Mouse (Mus musculus): ENCODE measurements around the gene Lamb1. TPM values are rescaled to one million over a fixed set of nuclear protein-coding genes. Genes with fewer than 3 reads are reported as not detected.

Lamb1 gene
- polyA plus RNA-seq, 1 experiment from 2014 or later: 42.6 TPM

DNA sequence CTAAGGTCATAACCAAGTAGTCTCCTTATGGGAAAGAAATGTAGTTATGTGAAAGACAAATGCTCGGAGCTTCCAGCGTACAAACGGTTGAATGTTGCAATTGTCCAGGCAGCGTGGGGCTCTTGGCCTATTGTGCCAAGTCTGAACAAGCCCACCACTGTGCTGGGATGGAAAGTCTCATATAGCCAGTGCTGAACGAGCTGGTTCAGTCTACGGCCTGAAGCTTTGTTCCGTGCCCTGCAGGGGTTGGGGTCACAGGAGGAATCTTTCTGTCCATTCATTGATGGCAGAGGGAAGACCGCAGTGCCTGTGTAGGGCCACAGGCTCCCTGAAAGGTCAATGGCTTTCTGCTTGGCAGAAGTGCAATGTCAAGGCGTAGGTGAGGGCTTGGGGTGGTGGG lies 45.7 kb downstream of the Lamb1 start:
- H3K27ac ChIP-seq (replicated peaks; ENCODE audit: low read depth, low read length): no peak overlapping the region

GRCm38 (mm10) chr12:31311671-31312265 lies 46.7 kb downstream of the Lamb1 start:
- no peaks in the 10 kb centered on the region for H3K27me3 ChIP-seq (ENCODE audit: control insufficient read depth, insufficient read depth, low read length)
- DNase-seq (ENCODE audit: low spot score) (no peak), ATAC-seq (replicated peaks; ENCODE audit: insufficient number of reproducible peaks, low FRiP score, low TSS enrichment, low read depth) (peak; percentile 21; the same call in 1 of the 2 replicates)
- WGBS: 88% methylated on average over 9 of the region's 9 CpGs
- H3K4me3 ChIP-seq (ENCODE audit: low read depth, low read length): no peak overlapping the region
- no peak overlapping the region for H3K4me2 ChIP-seq (ENCODE audit: low read depth, low read length)
- H3K36me3 ChIP-seq (replicated peaks; ENCODE audit: control insufficient read depth, insufficient read depth, low read depth, low read length): peaks cover 6% of the 10 kb centered on the region
- H3K4me1 ChIP-seq (ENCODE audit: control insufficient read depth, insufficient read depth, low read length): no peaks in the 10 kb centered on the region
- H3K9me3 ChIP-seq (replicated peaks; ENCODE audit: control insufficient read depth, low read length): no peaks in the 10 kb centered on the region
- H3K27ac ChIP-seq (replicated peaks; ENCODE audit: low read depth, low read length): no peak overlapping the region
- no peak overlapping the region for H3K9ac ChIP-seq (replicated peaks; ENCODE audit: low read length)

More for the DNA sequence above, 45.7 kb downstream of the Lamb1 start:
- peaks cover 6% of the 10 kb centered on the region for H3K36me3 ChIP-seq (replicated peaks; ENCODE audit: control insufficient read depth, insufficient read depth, low read depth, low read length)
- no peak overlapping the region for H3K9ac ChIP-seq (replicated peaks; ENCODE audit: low read length)
- no peak for DNase-seq (ENCODE audit: low spot score)
- WGBS: 31% methylated on average over 9 of the region's 9 CpGs
- H3K27me3 ChIP-seq (ENCODE audit: control insufficient read depth, insufficient read depth, low read length): no peaks in the 10 kb centered on the region
- no peak overlapping the region for H3K4me2 ChIP-seq (ENCODE audit: low read depth, low read length)
- H3K9me3 ChIP-seq (replicated peaks; ENCODE audit: control insufficient read depth, low read length): no peaks in the 10 kb centered on the region
- no peak overlapping the region for H3K4me3 ChIP-seq (ENCODE audit: low read depth, low read length)
- H3K4me1 ChIP-seq (ENCODE audit: control insufficient read depth, insufficient read depth, low read length): no peaks in the 10 kb centered on the region
- ATAC-seq (replicated peaks; ENCODE audit: insufficient number of reproducible peaks, low FRiP score, low TSS enrichment, low read depth): no peak; the same call in 1 of the 2 replicates

- Histone ChIP-seq H3K27ac (replicated peaks; ENCODE audit: low read depth, low read length) (no peak overlapping the region), H3K9ac (replicated peaks; ENCODE audit: low read length) (no peak overlapping the region), H3K4me3 (ENCODE audit: low read depth, low read length) (no peak overlapping the region), H3K9me3 (replicated peaks; ENCODE audit: control insufficient read depth, low read length) (no peaks in the 10 kb centered on the region), H3K36me3 (replicated peaks; ENCODE audit: control insufficient read depth, insufficient read depth, low read depth, low read length) (peaks cover 3% of the 10 kb centered on the region; the same call in 1 of the 2 replicates), H3K4me2 (ENCODE audit: low read depth, low read length) (no peak overlapping the region), H3K4me1 (ENCODE audit: control insufficient read depth, insufficient read depth, low read length) (no peaks in the 10 kb centered on the region), H3K27me3 (ENCODE audit: control insufficient read depth, insufficient read depth, low read length) (no peaks in the 10 kb centered on the region)
- 95% methylated on average over 5 of the region's 5 CpGs for WGBS
- DNase-seq (ENCODE audit: low spot score): no peak
- ATAC-seq (replicated peaks; ENCODE audit: insufficient number of reproducible peaks, low FRiP score, low TSS enrichment, low read depth): no peak
These were observed 47.2 kb downstream of the Lamb1 start for GRCm38 (mm10) chr12:31312281-31312680.

GRCm38 (mm10) chr12:31313136-31313535 lies 48.1 kb downstream of the Lamb1 start:
- H3K27me3 ChIP-seq (ENCODE audit: control insufficient read depth, insufficient read depth, low read length): no peaks in the 10 kb centered on the region
- no peak overlapping the region for H3K27ac ChIP-seq (replicated peaks; ENCODE audit: low read depth, low read length)
- no peaks in the 10 kb centered on the region for H3K4me1 ChIP-seq (ENCODE audit: control insufficient read depth, insufficient read depth, low read length)
- no peak for ATAC-seq (replicated peaks; ENCODE audit: insufficient number of reproducible peaks, low FRiP score, low TSS enrichment, low read depth)
- no peak for DNase-seq (ENCODE audit: low spot score)
- no peak overlapping the region for H3K9ac ChIP-seq (replicated peaks; ENCODE audit: low read length)
- H3K9me3 ChIP-seq (replicated peaks; ENCODE audit: control insufficient read depth, low read length): no peaks in the 10 kb centered on the region
- peaks cover 3% of the 10 kb centered on the region; the same call in 1 of the 2 replicates for H3K36me3 ChIP-seq (replicated peaks; ENCODE audit: control insufficient read depth, insufficient read depth, low read depth, low read length)
- 94% methylated on average over 4 of the region's 4 CpGs for WGBS
- H3K4me3 ChIP-seq (ENCODE audit: low read depth, low read length): no peak overlapping the region
- H3K4me2 ChIP-seq (ENCODE audit: low read depth, low read length): no peak overlapping the region

- ATAC-seq (replicated peaks; ENCODE audit: insufficient number of reproducible peaks, low FRiP score, low TSS enrichment, low read depth): no peak
- Histone ChIP-seq H3K9me3 (replicated peaks; ENCODE audit: control insufficient read depth, low read length) (no peaks in the 10 kb centered on the region), H3K4me1 (ENCODE audit: control insufficient read depth, insufficient read depth, low read length) (no peaks in the 10 kb centered on the region), H3K36me3 (replicated peaks; ENCODE audit: control insufficient read depth, insufficient read depth, low read depth, low read length) (peaks cover 3% of the 10 kb centered on the region; the same call in 1 of the 2 replicates), H3K27me3 (ENCODE audit: control insufficient read depth, insufficient read depth, low read length) (no peaks in the 10 kb centered on the region), H3K4me3 (ENCODE audit: low read depth, low read length) (no peak overlapping the region), H3K4me2 (ENCODE audit: low read depth, low read length) (no peak overlapping the region), H3K9ac (replicated peaks; ENCODE audit: low read length) (no peak overlapping the region), H3K27ac (replicated peaks; ENCODE audit: low read depth, low read length) (no peak overlapping the region)
- no peak for DNase-seq (ENCODE audit: low spot score)
- WGBS: 97% methylated on average over 7 of the region's 7 CpGs
These were observed 49.3 kb downstream of the Lamb1 start for GRCm38 (mm10) chr12:31314310-31314709.

GRCm38 (mm10) chr12:31315961-31316360 lies 50.9 kb downstream of the Lamb1 start:
- Histone ChIP-seq H3K9ac (replicated peaks; ENCODE audit: low read length) (no peak overlapping the region), H3K4me2 (ENCODE audit: low read depth, low read length) (no peak overlapping the region), H3K4me1 (ENCODE audit: control insufficient read depth, insufficient read depth, low read length) (no peaks in the 10 kb centered on the region), H3K36me3 (replicated peaks; ENCODE audit: control insufficient read depth, insufficient read depth, low read depth, low read length) (peaks cover 3% of the 10 kb centered on the region; the same call in 1 of the 2 replicates), H3K27ac (replicated peaks; ENCODE audit: low read depth, low read length) (no peak overlapping the region), H3K27me3 (ENCODE audit: control insufficient read depth, insufficient read depth, low read length) (no peaks in the 10 kb centered on the region), H3K4me3 (ENCODE audit: low read depth, low read length) (no peak overlapping the region), H3K9me3 (replicated peaks; ENCODE audit: control insufficient read depth, low read length) (no peaks in the 10 kb centered on the region)
- WGBS: 78% methylated on average over 6 of the region's 6 CpGs
- no peak for DNase-seq (ENCODE audit: low spot score)
- ATAC-seq (replicated peaks; ENCODE audit: insufficient number of reproducible peaks, low FRiP score, low TSS enrichment, low read depth): 0 out of 2 replicates have a peak, but pooled peaks have one; percentile 44

GRCm38 (mm10) chr12:31317670-31318408 lies 52.8 kb downstream of the Lamb1 start:
- Histone ChIP-seq H3K27ac (replicated peaks; ENCODE audit: low read depth, low read length) (no peak overlapping the region), H3K9me3 (replicated peaks; ENCODE audit: control insufficient read depth, low read length) (no peaks in the 10 kb centered on the region), H3K4me1 (ENCODE audit: control insufficient read depth, insufficient read depth, low read length) (no peaks in the 10 kb centered on the region), H3K36me3 (replicated peaks; ENCODE audit: control insufficient read depth, insufficient read depth, low read depth, low read length) (peaks cover 3% of the 10 kb centered on the region), H3K9ac (replicated peaks; ENCODE audit: low read length) (no peak overlapping the region), H3K27me3 (ENCODE audit: control insufficient read depth, insufficient read depth, low read length) (no peaks in the 10 kb centered on the region), H3K4me3 (ENCODE audit: low read depth, low read length) (no peak overlapping the region), H3K4me2 (ENCODE audit: low read depth, low read length) (no peak overlapping the region)
- ATAC-seq (replicated peaks; ENCODE audit: insufficient number of reproducible peaks, low FRiP score, low TSS enrichment, low read depth) (no peak), DNase-seq (ENCODE audit: low spot score) (no peak)
- WGBS: 91% methylated on average over 7 of the region's 7 CpGs

GRCm38 (mm10) chr12:31318409-31318963 lies 53.5 kb downstream of the Lamb1 start:
- WGBS: 95% methylated on average over 10 of the region's 10 CpGs
- peaks cover 3% of the 10 kb centered on the region for H3K36me3 ChIP-seq (replicated peaks; ENCODE audit: control insufficient read depth, insufficient read depth, low read depth, low read length)
- ATAC-seq (replicated peaks; ENCODE audit: insufficient number of reproducible peaks, low FRiP score, low TSS enrichment, low read depth) (no peak), DNase-seq (ENCODE audit: low spot score) (no peak)
- H3K27ac ChIP-seq (replicated peaks; ENCODE audit: low read depth, low read length): no peak overlapping the region
- no peak overlapping the region for H3K4me3 ChIP-seq (ENCODE audit: low read depth, low read length)
- H3K9me3 ChIP-seq (replicated peaks; ENCODE audit: control insufficient read depth, low read length): no peaks in the 10 kb centered on the region
- no peaks in the 10 kb centered on the region for H3K27me3 ChIP-seq (ENCODE audit: control insufficient read depth, insufficient read depth, low read length)
- H3K9ac ChIP-seq (replicated peaks; ENCODE audit: low read length): no peak overlapping the region
- H3K4me1 ChIP-seq (ENCODE audit: control insufficient read depth, insufficient read depth, low read length): no peaks in the 10 kb centered on the region
- H3K4me2 ChIP-seq (ENCODE audit: low read depth, low read length): no peak overlapping the region

Data from embryonic facial prominence, embryonic 11.5 days (tissue).